Mouse (Mus musculus) embryonic fibroblast, embryonic 13.5 days (primary cell): Measurements from ENCODE around the gene Stum.

Source experiments
- CTCF ChIP-seq: IDR thresholded peaks from 2 replicates; pipeline ENCODE4 v1.5.1; 2011; ENCODE audit warnings: mild to moderate bottlenecking, control low read depth, low read length, moderate library complexity, borderline replicate concordance; ENCODE audit not compliant: insufficient read depth
- POLR2A ChIP-seq: IDR thresholded peaks from 2 replicates; pipeline ENCODE4 v1.6.1; 2011; ENCODE audit warnings: low read depth, mild to moderate bottlenecking, control low read depth, low read length, moderate library complexity

DNA sequence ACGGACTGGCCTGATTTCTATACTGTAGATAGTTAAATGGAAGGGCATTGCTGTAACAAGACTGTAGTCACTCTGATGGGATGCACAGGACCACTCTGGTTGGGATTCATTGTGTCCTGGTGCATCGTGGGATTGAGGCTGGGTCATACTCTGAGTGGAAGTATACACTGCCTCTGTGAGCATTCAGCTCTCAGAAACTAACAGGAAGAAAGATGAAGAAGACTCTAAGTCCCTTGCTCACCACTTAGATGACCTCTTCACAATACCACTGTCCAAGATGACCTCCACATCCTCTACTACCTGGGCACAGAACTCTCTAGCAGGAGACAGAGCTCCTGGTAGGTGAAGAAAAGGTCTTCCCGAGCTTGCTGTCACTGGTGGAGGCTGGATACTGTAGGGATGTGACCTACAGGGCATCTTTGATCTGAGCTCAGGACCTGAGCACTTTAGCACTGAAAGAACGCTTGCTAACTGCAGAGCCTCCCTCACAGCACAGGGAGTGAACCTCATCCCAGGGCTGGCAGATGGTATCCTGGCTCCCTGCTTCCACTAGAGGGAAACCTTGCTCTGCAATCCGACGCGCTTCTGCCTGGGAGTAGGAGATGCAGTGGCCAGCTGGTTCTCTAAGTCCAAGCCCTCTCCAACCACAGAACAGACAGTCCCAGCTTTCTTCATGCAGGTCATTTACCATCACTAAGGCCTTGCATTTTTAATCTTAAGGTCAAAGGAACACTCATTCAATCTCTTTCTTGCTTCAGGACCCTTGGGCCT, 49.3 kb downstream of the Stum start:
- TF ChIP-seq CTCF = peak; percentile 97
- TF ChIP-seq POLR2A = no peak
